Mouse (Mus musculus) urinary bladder, postnatal 10 days (tissue): ENCODE measurements at regions not wholly inside any gene's neighbourhood (a gene's known extent, or its start where the extent isn't known, plus 50 kb on each side); places are given as distances from the start of the nearest gene placed in this dataset.

ENCODE experiments used
- DNase-seq: peaks from one replicate; pipeline ENCODE4 v3.0.0; 2022; ENCODE audit warnings: low spot score

- no peak for DNase-seq
Observed at GRCm38 (mm10) chr15:93879006-93879405, 283.3 kb upstream of the Prickle1 start.

GRCm38 (mm10) chr15:93876335-93876734 lies 280.6 kb upstream of the Prickle1 start:
- no peak for DNase-seq

GRCm38 (mm10) chr15:93875685-93876084 lies 280.0 kb upstream of the Prickle1 start:
- DNase-seq: no peak

- no peak for DNase-seq
Observed at GRCm38 (mm10) chr15:93874206-93874605, 278.5 kb upstream of the Prickle1 start.

GRCm38 (mm10) chr15:93857336-93857901 lies 261.7 kb upstream of the Prickle1 start:
- no peak for DNase-seq

GRCm38 (mm10) chr15:93853221-93853620 lies 257.5 kb upstream of the Prickle1 start:
- DNase-seq: no peak

GRCm38 (mm10) chr15:93852126-93852525 lies 256.4 kb upstream of the Prickle1 start:
- no peak for DNase-seq

- DNase-seq: no peak
Observed at GRCm38 (mm10) chr15:93850388-93850787, 254.7 kb upstream of the Prickle1 start.

GRCm38 (mm10) chr15:93848830-93849229 lies 253.1 kb upstream of the Prickle1 start:
- no peak for DNase-seq

- no peak for DNase-seq
Observed at GRCm38 (mm10) chr15:93846797-93847196, 251.1 kb upstream of the Prickle1 start.

GRCm38 (mm10) chr15:93845801-93846200 lies 250.1 kb upstream of the Prickle1 start:
- DNase-seq: no peak

GRCm38 (mm10) chr15:93832956-93833355 lies 237.3 kb upstream of the Prickle1 start:
- no peak for DNase-seq

- DNase-seq: no peak
Observed at GRCm38 (mm10) chr15:93832431-93832936, 236.8 kb upstream of the Prickle1 start.

- no peak for DNase-seq
Observed at GRCm38 (mm10) chr15:93831148-93831547, 235.5 kb upstream of the Prickle1 start.

- no peak for DNase-seq
Observed at GRCm38 (mm10) chr15:93824729-93825694, 229.3 kb upstream of the Prickle1 start.

GRCm38 (mm10) chr15:93821236-93821635 lies 225.5 kb upstream of the Prickle1 start:
- DNase-seq: no peak

GRCm38 (mm10) chr15:93812011-93812410 lies 216.3 kb upstream of the Prickle1 start:
- DNase-seq: no peak

- no peak for DNase-seq
Observed at GRCm38 (mm10) chr15:93807993-93808392, 212.3 kb upstream of the Prickle1 start.

- no peak for DNase-seq
Observed at GRCm38 (mm10) chr15:93807505-93807904, 211.8 kb upstream of the Prickle1 start.

GRCm38 (mm10) chr15:93804703-93805102 lies 209.0 kb upstream of the Prickle1 start:
- no peak for DNase-seq

- no peak for DNase-seq
Observed at GRCm38 (mm10) chr15:93790531-93790930, 194.8 kb upstream of the Prickle1 start.

- DNase-seq: no peak
Observed at GRCm38 (mm10) chr15:93789762-93790161, 194.1 kb upstream of the Prickle1 start.

GRCm38 (mm10) chr15:93787361-93787760 lies 191.7 kb upstream of the Prickle1 start:
- no peak for DNase-seq
